Mouse (Mus musculus) splenic B cell, adult 2 months (primary cell): ENCODE data around the gene Clec18a.
A peak's percentile ranks its signal among the peaks of the same experiment; 100 is the strongest.

ENCODE experiments used
- DNase-seq: peaks from one replicate; pipeline ENCODE4 v3.0.0-alpha.2; 2011; ENCODE audit warnings: low read depth, low spot score
- H3K27me3 ChIP-seq: 2 replicates; pipeline ENCODE4 v1.6.1; 2012; ENCODE audit warnings: mild to moderate bottlenecking, low read length, moderate library complexity, mixed read lengths; ENCODE audit not compliant: control insufficient read depth, poor library complexity, insufficient read depth, severe bottlenecking
- H3K36me3 ChIP-seq: 2 replicates; pipeline ENCODE4 v1.6.1; 2012; ENCODE audit warnings: mild to moderate bottlenecking, low read length, moderate library complexity, mixed read lengths; ENCODE audit not compliant: control insufficient read depth, poor library complexity, insufficient read depth, severe bottlenecking

Gene Clec18a

GRCm38 (mm10) chr8:111066308-111066707, 25.9 kb downstream of the Clec18a start:
- Histone ChIP-seq H3K27me3 (no peaks in the 10 kb centered on the region), H3K36me3 (no peaks in the 10 kb centered on the region; the same call in 1 of the 2 replicates)
- no peak for DNase-seq

- Histone ChIP-seq H3K36me3 (no peaks in the 10 kb centered on the region), H3K27me3 (no peaks in the 10 kb centered on the region)
- no peak for DNase-seq
These were observed 29.3 kb downstream of the Clec18a start for GRCm38 (mm10) chr8:111062893-111063292.

GRCm38 (mm10) chr8:111062072-111062757, 30.0 kb downstream of the Clec18a start:
- no peaks in the 10 kb centered on the region for H3K36me3 ChIP-seq
- peak; percentile 89 for DNase-seq

GRCm38 (mm10) chr8:111061688-111062071, 30.5 kb downstream of the Clec18a start:
- DNase-seq: no peak
- no peaks in the 10 kb centered on the region for H3K27me3 ChIP-seq
- H3K36me3 ChIP-seq: no peaks in the 10 kb centered on the region

More at GRCm38 (mm10) chr8:111062072-111062757, 30.0 kb downstream of the Clec18a start:
- H3K27me3 ChIP-seq: no peaks in the 10 kb centered on the region

GRCm38 (mm10) chr8:111058946-111059572, 33.2 kb downstream of the Clec18a start:
- Histone ChIP-seq H3K27me3 (no peaks in the 10 kb centered on the region), H3K36me3 (no peaks in the 10 kb centered on the region; the same call in 1 of the 2 replicates)
- no peak for DNase-seq

GRCm38 (mm10) chr8:111056691-111057293, 35.4 kb downstream of the Clec18a start:
- DNase-seq: no peak
- Histone ChIP-seq H3K27me3 (no peaks in the 10 kb centered on the region), H3K36me3 (no peaks in the 10 kb centered on the region; the same call in 1 of the 2 replicates)

- Histone ChIP-seq H3K36me3 (no peaks in the 10 kb centered on the region; the same call in 1 of the 2 replicates), H3K27me3 (no peaks in the 10 kb centered on the region)
- peak; percentile 96 for DNase-seq
These were observed 36.0 kb downstream of the Clec18a start, which contains the start of gene Exosc6 for GRCm38 (mm10) chr8:111056158-111056663. Gene Exosc6 (plus strand): TSS chr8:111056339.

- no peaks in the 10 kb centered on the region for H3K27me3 ChIP-seq
- DNase-seq: no peak
- no peaks in the 10 kb centered on the region; the same call in 1 of the 2 replicates for H3K36me3 ChIP-seq
These were observed 36.6 kb downstream of the Clec18a start for GRCm38 (mm10) chr8:111055661-111056060.

- peaks cover 3% of the 10 kb centered on the region; the same call in 1 of the 2 replicates for H3K36me3 ChIP-seq
- no peaks in the 10 kb centered on the region for H3K27me3 ChIP-seq
- DNase-seq: no peak
These were observed 37.1 kb downstream of the Clec18a start for GRCm38 (mm10) chr8:111055031-111055634.

- peaks cover 5% of the 10 kb centered on the region; the same call in 1 of the 2 replicates for H3K36me3 ChIP-seq
- no peak for DNase-seq
- H3K27me3 ChIP-seq: no peaks in the 10 kb centered on the region
These were observed 38.3 kb downstream of the Clec18a start for GRCm38 (mm10) chr8:111053827-111054518.

GRCm38 (mm10) chr8:111049106-111049505, 43.1 kb downstream of the Clec18a start:
- peaks cover 15% of the 10 kb centered on the region; the same call in 1 of the 2 replicates for H3K36me3 ChIP-seq
- DNase-seq: no peak
- no peaks in the 10 kb centered on the region for H3K27me3 ChIP-seq

GRCm38 (mm10) chr8:111048694-111049093, 43.5 kb downstream of the Clec18a start:
- H3K36me3 ChIP-seq: peaks cover 17% of the 10 kb centered on the region; the same call in 1 of the 2 replicates
- no peaks in the 10 kb centered on the region for H3K27me3 ChIP-seq
- DNase-seq: peak; percentile 51

GRCm38 (mm10) chr8:111044003-111044734, 48.1 kb downstream of the Clec18a start:
- no peak for DNase-seq
- Histone ChIP-seq H3K36me3 (peaks cover 26% of the 10 kb centered on the region), H3K27me3 (no peaks in the 10 kb centered on the region)
